In the genomic region with DNA sequence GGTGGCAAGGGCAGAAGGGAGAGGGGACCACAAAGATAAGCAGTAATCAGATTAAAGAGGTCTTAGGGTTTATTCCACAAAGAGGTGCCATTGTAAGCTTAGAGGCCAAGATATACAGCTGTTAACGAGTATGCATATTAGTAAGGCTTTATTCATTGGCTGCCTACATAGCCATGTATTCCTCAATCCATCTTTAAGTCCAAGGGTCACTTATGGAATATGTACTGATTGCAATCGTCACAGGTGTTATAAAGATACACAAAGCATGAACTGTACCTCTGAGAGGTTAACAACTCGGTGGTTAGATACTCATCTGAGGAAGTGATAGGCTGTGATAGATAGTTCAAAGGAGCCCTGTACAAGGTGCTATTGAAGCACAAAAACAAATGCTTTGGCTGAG, we compare ENCODE assay signal across 22 mouse cellular contexts. TPM values are rescaled to one million over a fixed set of nuclear protein-coding genes. Genes with fewer than 3 reads are reported as not detected.
A peak's percentile ranks its signal among the peaks of the same experiment; 100 is the strongest.
DNase-seq lines count a peak whose midpoint lies in the region; ATAC-seq and TF ChIP-seq lines count a peak whose summit lies in the region.
"Had no signal": no experiment of that assay in that cellular context is flagged by ENCODE, and none has a peak within 500 bp of the region (broad histone marks: within the 10 kb centered on the region; RNA-seq: fewer than 3 reads in every experiment).

No protein-coding gene starts in this region.

- no peak for TF ChIP-seq POLR2A in small intestine, adult 2 months (IDR thresholded peaks at IDR 0.05; ENCODE audit: low read depth, low read length)

- no peak overlapping the region for H3K4me3 ChIP-seq in lung, embryonic 16.5 days (ENCODE audit: low read length)
- no peak overlapping the region for H3K4me3 ChIP-seq in intestine, embryonic 15.5 days (replicated peaks)
- H3K4me3 ChIP-seq in intestine, postnatal 0 days (ENCODE audit: low read depth, low read length) = no peak overlapping the region
- no peak overlapping the region for H3K4me3 ChIP-seq in small intestine, adult 2 months (ENCODE audit: low read depth, low read length)
- H3K4me3 ChIP-seq: embryonic facial prominence, embryonic 15.5 days; erythroblast, embryonic 14.5 days; forebrain, embryonic 10.5 days; forebrain, embryonic 15.5 days; heart, embryonic 15.5 days; hindbrain, embryonic 13.5 days had no signal

- H3K9ac ChIP-seq in lung, embryonic 16.5 days (ENCODE audit: low read length) = no peak overlapping the region
- H3K9ac ChIP-seq in intestine, embryonic 15.5 days = no peak overlapping the region
- no peak overlapping the region for H3K9ac ChIP-seq in intestine, postnatal 0 days (ENCODE audit: low read depth, low read length)
- H3K9ac ChIP-seq: embryonic facial prominence, embryonic 15.5 days; forebrain, embryonic 15.5 days; heart, embryonic 15.5 days; hindbrain, embryonic 13.5 days had no signal

- H3K9me3 ChIP-seq in lung, embryonic 16.5 days (ENCODE audit: control insufficient read depth, low read length) = no peaks in the 10 kb centered on the region
- no peaks in the 10 kb centered on the region for H3K9me3 ChIP-seq in intestine, embryonic 15.5 days
- H3K9me3 ChIP-seq in intestine, postnatal 0 days (ENCODE audit: control insufficient read depth) = no peaks in the 10 kb centered on the region
- H3K9me3 ChIP-seq: embryonic facial prominence, embryonic 15.5 days; forebrain, embryonic 10.5 days; forebrain, embryonic 15.5 days; heart, embryonic 15.5 days; hindbrain, embryonic 13.5 days had no signal

- TF ChIP-seq CTCF in intestine, postnatal 0 days (IDR thresholded peaks at IDR 0.05; ENCODE audit: low read depth) = no peak
- no peak for TF ChIP-seq CTCF in small intestine, adult 2 months (IDR thresholded peaks at IDR 0.05; ENCODE audit: extremely low read depth, insufficient read length, insufficient replicate concordance, low read depth, low read length)

- no peak for ATAC-seq in lung, embryonic 16.5 days (ENCODE audit: low read depth)
- ATAC-seq in intestine, embryonic 15.5 days = 0 out of 2 replicates have a peak, but pooled peaks have one; percentile 65
- peak; percentile 79 for ATAC-seq in intestine, postnatal 0 days
- ATAC-seq: forebrain, embryonic 15.5 days had no signal

- H3K4me1 ChIP-seq in lung, embryonic 16.5 days (replicated peaks; ENCODE audit: control insufficient read depth, insufficient read depth, low read length) = peaks cover 16% of the 10 kb centered on the region; the same call in 1 of the 2 replicates
- 0 out of 2 replicates have a peak, but pooled peaks cover 7% of the 10 kb centered on the region for H3K4me1 ChIP-seq in intestine, embryonic 15.5 days (replicated peaks)
- H3K4me1 ChIP-seq in intestine, postnatal 0 days (replicated peaks; ENCODE audit: control insufficient read depth, insufficient read depth, low read length) = peaks cover 7% of the 10 kb centered on the region
- H3K4me1 ChIP-seq in small intestine, adult 2 months (ENCODE audit: control insufficient read depth, insufficient read depth, insufficient read length, low read length) = peaks cover 10% of the 10 kb centered on the region; the same call in 1 of the 2 replicates
- H3K4me1 ChIP-seq: forebrain, embryonic 15.5 days had no signal

- DNase-seq in lung, adult 18-20 months = no peak
- no peak for DNase-seq in frontal cortex, adult 2 months (ENCODE audit: extremely low spot score in 1 of 2, low spot score in 1 of 2)
- DNase-seq in heart, adult 8-10 months (ENCODE audit: low spot score) = no peak
- DNase-seq: adrenal gland, adult 2 months; adrenal gland, postnatal 25 days; cerebellum, adult 11 months; cerebellum, adult 8-10 months; cerebellum, postnatal 14 days; embryo, embryonic 11 days; gastrocnemius, postnatal 10 days; heart, postnatal 14 days had no signal

- peak overlapping the region; percentile 77 for H3K27ac ChIP-seq in lung, embryonic 16.5 days (ENCODE audit: low read length)
- H3K27ac ChIP-seq in intestine, embryonic 15.5 days = no peak overlapping the region
- no peak overlapping the region; the same call in 1 of the 2 replicates for H3K27ac ChIP-seq in intestine, postnatal 0 days (ENCODE audit: low read depth, low read length)
- peak overlapping the region; percentile 68 for H3K27ac ChIP-seq in small intestine, adult 2 months (ENCODE audit: insufficient read depth, low read depth, low read length)
- H3K27ac ChIP-seq: forebrain, embryonic 10.5 days; forebrain, embryonic 15.5 days; hindbrain, embryonic 13.5 days had no signal

- H3K4me2 ChIP-seq in lung, embryonic 16.5 days (ENCODE audit: low read depth, low read length) = no peak overlapping the region
- no peak overlapping the region for H3K4me2 ChIP-seq in intestine, embryonic 15.5 days (replicated peaks)
- no peak overlapping the region for H3K4me2 ChIP-seq in intestine, postnatal 0 days (replicated peaks; ENCODE audit: low read depth)
- H3K4me2 ChIP-seq: embryonic facial prominence, embryonic 15.5 days; forebrain, embryonic 15.5 days; heart, embryonic 11.5 days; heart, embryonic 15.5 days; hindbrain, embryonic 13.5 days had no signal

- no peaks in the 10 kb centered on the region for H3K27me3 ChIP-seq in lung, embryonic 16.5 days (ENCODE audit: control insufficient read depth, insufficient read depth, low read depth, low read length)
- no peaks in the 10 kb centered on the region for H3K27me3 ChIP-seq in intestine, embryonic 15.5 days (replicated peaks)
- H3K27me3 ChIP-seq in intestine, postnatal 0 days (replicated peaks; ENCODE audit: control insufficient read depth, insufficient read depth, low read length) = no peaks in the 10 kb centered on the region
- H3K27me3 ChIP-seq in small intestine, adult 2 months (ENCODE audit: control insufficient read depth, insufficient read depth, low read length) = no peaks in the 10 kb centered on the region
- H3K27me3 ChIP-seq: embryonic facial prominence, embryonic 15.5 days; forebrain, embryonic 15.5 days; heart, embryonic 15.5 days; hindbrain, embryonic 13.5 days had no signal

- WGBS in lung, embryonic 16.5 days = 46% methylated on average over 3 of the region's 3 CpGs
- 58% methylated on average over 3 of the region's 3 CpGs for whole genome bisulfite sequencing in intestine, embryonic 15.5 days
- 36% methylated on average over 3 of the region's 3 CpGs for WGBS in intestine, postnatal 0 days
- 26% methylated on average over 3 of the region's 3 CpGs for WGBS in small intestine, adult 2 months

- no peaks in the 10 kb centered on the region for H3K36me3 ChIP-seq in lung, embryonic 16.5 days (ENCODE audit: control insufficient read depth, insufficient read depth, low read length)
- no peaks in the 10 kb centered on the region for H3K36me3 ChIP-seq in intestine, embryonic 15.5 days
- no peaks in the 10 kb centered on the region for H3K36me3 ChIP-seq in intestine, postnatal 0 days (ENCODE audit: control insufficient read depth, insufficient read depth)
- no peaks in the 10 kb centered on the region for H3K36me3 ChIP-seq in small intestine, adult 2 months (ENCODE audit: control insufficient read depth, insufficient read depth, low read length)
- H3K36me3 ChIP-seq: embryonic facial prominence, embryonic 15.5 days; forebrain, embryonic 10.5 days; forebrain, embryonic 15.5 days; heart, embryonic 15.5 days; hindbrain, embryonic 13.5 days had no signal

RNA-seq across cellular contexts. Expression of a gene that starts 54.3 kb away (rescaled TPM):
- 10.1 and 11.1 TPM in 2 replicates for polyA plus RNA-seq in lung, embryonic 16.5 days (2015; fragmentation: Nextera tagmentation; extraction: Ambion mirVana)
- 6.5 and 7.5 TPM in 2 replicates for polyA plus RNA-seq in intestine, embryonic 15.5 days (2015; fragmentation: Nextera tagmentation; extraction: Ambion mirVana)
- polyA plus RNA-seq in intestine, postnatal 0 days (2015; fragmentation: Nextera tagmentation; extraction: Ambion mirVana) = 3.4 and 4.7 TPM in 2 replicates
- 0.32 TPM in 1 of 2 replicates, not detected in the other for polyA plus RNA-seq in small intestine, adult 2 months (2012; rRNA removed)
- polyA plus RNA-seq in frontal cortex, adult 2 months (2012; rRNA removed) = 6.6 and 7.7 TPM in 2 replicates
- 1 to 10 TPM in 3 of 4 experiments, under 1 TPM in 1; 0.98 to 4.6 (median 2.7) TPM for total RNA-seq in heart, adult 8-10 months (2022)
- polyA plus RNA-seq: adrenal gland, adult 2 months; erythroblast, embryonic 14.5 days had no signal

Comparison
In these comparisons a context has a peak if more than half of its experiments do, and no peak if none do; other contexts are left out.
1. H3K27ac ChIP-seq: peak in lung, embryonic 16.5 days (single experiment) and small intestine, adult 2 months (single experiment); none in intestine, embryonic 15.5 days (single experiment) and intestine, postnatal 0 days (single experiment).